Mouse (Mus musculus) adrenal gland, postnatal 10 days (tissue): ENCODE data around the gene Tmem215. TPM values are rescaled to one million over a fixed set of nuclear protein-coding genes. Genes with fewer than 3 reads are reported as not detected.
A peak's percentile ranks its signal among the peaks of the same experiment; 100 is the strongest.

ENCODE experiments used
- DNase-seq: peaks from one replicate; pipeline ENCODE4 v3.0.0; 2021; ENCODE audit warnings: mixed read lengths
- long read RNA-seq, 2 experiments: library from polyadenylated mRNA; stranded (forward); transcript quantifications; one replicate each; pipeline ENCODE4 v2.0.0; 2021
- total RNA-seq, 2 experiments: library from RNA; stranded (reverse); gene quantifications; 2 replicates each; pipeline ENCODE4 v1.2.3; 2021

Gene Tmem215
- total RNA-seq = under 1 TPM; 0.09 TPM
- long read RNA-seq, experiment 1, full-length matches to known transcripts = 1 of 1 reads
- long read RNA-seq, experiment 1, partial matches to known transcripts = 0 of 1 reads
- long read RNA-seq, experiment 1, other reads (novel, unspliced or antisense) = 0 of 1 reads
- long read RNA-seq, experiment 2, partial matches to known transcripts = 0 of 1 reads
- long read RNA-seq, experiment 2, other reads (novel, unspliced or antisense) = 1 of 1 reads

GRCm38 (mm10) chr4:40471880-40472279, at the start of gene Tmem215:
Tmem215 (plus strand) TSS chr4:40472180.
- no peak for DNase-seq

DNA sequence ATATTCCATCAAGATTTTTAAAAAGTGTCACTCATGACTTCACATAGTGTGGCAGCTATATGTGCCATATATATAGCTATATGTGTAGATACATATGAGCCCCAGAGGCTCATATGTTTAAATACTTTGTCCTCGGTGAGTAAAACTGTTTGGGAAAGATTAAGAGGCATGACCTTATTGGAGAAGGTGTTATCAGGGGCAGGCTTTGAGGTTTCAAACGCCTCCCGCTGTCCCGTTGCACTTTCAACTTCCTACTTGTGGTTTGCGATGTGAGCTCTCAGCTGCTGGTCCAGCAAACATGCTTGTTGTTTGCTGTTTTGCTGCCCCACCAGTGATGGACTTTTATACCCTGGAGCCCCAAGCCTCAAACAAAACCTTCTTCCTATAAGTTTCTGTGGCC, 40.1 kb upstream of the Tmem215 start:
- no peak for DNase-seq

DNA sequence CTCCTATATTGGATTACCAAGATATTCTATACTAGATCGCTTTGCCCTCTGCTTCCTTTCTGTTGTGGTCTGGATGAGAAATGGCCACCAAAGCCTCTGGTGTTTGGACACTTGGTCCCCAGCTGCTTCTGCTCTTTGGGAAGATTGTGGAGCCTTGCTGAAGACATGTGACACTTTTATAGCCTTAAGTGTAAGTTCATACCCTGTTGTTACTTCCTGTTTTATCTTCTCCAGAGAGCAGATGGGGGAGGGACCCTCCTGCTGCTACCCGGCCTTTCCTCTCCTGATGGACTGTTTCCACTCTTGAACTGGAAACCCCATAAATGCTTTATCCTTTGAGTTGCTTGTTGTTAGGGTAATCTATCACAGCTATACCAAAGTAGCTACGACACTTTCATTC, 38.6 kb upstream of the Tmem215 start:
- no peak for DNase-seq

GRCm38 (mm10) chr4:40434388-40434787, 37.6 kb upstream of the Tmem215 start:
- DNase-seq = no peak

DNA sequence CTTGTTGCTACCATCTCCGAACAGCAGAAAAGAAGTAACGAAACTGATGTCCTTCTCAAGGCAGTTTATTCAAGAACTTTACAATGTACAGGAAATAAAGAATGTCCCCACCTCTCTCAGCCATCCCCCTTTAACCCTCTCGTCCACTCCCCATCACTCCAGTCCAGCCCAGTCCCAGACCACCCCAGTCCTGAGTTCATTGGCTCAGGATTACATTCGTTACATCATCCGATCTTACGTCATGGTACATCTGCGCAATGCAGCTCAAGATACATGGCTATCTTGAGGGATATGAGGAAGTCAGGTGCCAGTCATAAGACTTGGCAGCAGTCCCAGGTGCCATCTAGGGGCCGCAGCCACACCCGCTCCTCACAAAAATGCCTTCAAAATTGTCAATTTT, 28.4 kb upstream of the Tmem215 start:
- DNase-seq = no peak

DNA sequence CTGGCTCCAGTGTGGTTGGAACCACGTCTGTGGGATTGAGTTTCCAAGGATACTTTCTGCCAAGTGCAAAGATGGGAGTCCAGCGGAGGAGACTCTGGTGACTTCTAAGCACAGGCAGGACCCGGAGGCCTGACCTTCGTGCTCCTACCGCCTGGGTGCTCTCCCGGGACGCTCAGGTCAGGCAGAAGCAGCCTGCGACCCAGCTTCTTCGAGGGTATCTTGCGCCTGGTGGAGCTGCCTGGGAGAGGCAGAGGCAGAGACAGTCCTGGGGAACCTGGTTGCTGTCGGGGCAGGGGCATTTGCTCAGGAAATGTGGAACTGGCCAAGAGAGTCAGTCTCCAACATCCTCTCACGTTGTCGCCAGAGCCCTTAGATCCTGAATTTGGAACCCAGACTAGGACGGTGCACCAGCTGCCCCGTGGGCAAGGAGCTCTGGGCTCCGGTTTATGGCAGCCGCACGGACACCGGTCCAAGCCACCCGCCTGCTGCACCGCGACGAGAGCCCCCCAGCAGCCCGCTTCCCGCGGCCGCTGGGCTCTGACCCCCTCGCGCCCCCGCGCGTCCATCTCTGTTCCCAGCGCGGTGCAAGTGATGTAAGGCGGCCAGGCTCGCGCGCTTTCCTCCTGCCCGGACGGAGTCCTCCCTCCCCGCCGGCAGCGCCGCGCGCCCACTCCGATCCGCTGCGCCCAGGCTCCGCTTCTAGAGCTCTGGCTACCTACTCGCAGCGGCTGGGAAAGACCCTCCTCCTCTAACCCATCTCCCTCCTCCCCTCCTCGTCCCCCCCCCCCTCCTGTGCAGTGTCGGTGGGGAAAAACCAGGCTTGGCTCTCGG, 935 bp downstream of the Tmem215 start:
- DNase-seq = peak; percentile 41

DNA sequence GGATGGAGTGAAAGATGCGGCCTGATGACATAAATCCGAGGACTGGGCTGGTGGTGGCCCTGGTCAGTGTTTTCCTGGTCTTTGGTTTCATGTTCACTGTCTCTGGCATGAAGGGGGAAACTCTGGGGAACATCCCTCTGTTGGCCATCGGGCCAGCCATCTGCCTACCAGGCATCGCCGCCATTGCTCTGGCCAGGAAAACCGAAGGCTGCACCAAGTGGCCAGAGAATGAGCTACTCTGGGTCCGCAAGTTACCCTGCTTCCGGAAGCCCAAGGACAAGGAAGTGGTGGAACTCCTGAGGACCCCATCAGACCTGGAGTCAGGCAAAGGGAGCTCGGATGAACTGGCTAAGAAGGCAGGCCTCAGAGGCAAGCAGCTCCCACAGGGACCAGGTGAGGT, 1.9 kb downstream of the Tmem215 start:
- no peak for DNase-seq

GRCm38 (mm10) chr4:40477963-40478362, 6.0 kb downstream of the Tmem215 start:
- no peak for DNase-seq

GRCm38 (mm10) chr4:40486546-40486945, 14.6 kb downstream of the Tmem215 start:
- no peak for DNase-seq

- DNase-seq = no peak
Measured at GRCm38 (mm10) chr4:40491731-40492130, 19.8 kb downstream of the Tmem215 start.

GRCm38 (mm10) chr4:40496354-40496753, 24.4 kb downstream of the Tmem215 start:
- DNase-seq = no peak

DNA sequence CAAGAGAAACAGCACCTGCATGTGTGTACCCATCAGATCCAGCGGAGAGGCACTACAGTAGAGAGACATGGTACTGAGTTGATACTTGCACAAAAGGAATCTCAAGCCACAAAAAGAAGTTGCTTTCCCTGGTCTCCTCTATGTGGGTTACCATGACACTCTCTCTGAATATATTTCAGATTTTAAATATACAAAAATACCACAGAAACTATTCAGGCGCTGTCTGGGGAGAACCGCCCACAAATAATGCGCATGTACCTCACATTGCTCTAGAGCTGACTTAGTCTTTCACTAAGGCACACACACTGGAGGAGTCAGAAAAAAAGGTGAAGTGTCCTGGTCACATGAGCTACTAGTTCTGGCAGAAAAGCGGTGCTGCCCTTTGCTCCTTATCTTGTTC, 24.8 kb downstream of the Tmem215 start:
- DNase-seq = no peak

GRCm38 (mm10) chr4:40499812-40500591, 28.0 kb downstream of the Tmem215 start:
- DNase-seq = no peak

DNA sequence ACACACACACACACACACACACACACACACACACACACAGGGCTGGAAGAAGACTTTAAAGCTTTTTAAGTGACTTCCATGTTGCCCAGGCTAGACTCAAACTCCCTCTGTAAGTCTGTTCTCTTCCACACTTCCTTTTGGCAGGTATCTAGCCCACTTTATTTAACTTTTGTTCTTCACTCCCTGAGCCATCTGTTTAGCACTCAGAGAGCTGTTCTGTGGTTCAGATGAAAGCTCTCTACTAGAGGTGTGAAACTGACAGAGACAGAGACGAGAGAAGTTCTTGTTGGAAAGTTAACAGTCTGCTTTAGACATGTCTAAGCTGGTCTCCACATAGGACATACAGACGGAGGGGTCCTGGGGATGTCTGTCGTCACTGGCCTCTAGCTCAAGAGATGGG, 30.5 kb downstream of the Tmem215 start:
- no peak for DNase-seq

- DNase-seq = no peak
Measured at GRCm38 (mm10) chr4:40509534-40509933, 37.6 kb downstream of the Tmem215 start.

GRCm38 (mm10) chr4:40513235-40513634, 41.3 kb downstream of the Tmem215 start:
- no peak for DNase-seq

- DNase-seq = no peak
Measured at GRCm38 (mm10) chr4:40518545-40519324, 46.8 kb downstream of the Tmem215 start.

Other genes with a start within 250 kb of the Tmem215 start
- 10 to 100 TPM; 17.5 to 20.9 TPM for gene Ddx58, start 232.4 kb upstream of the Tmem215 start, total RNA-seq
- 10 to 100 TPM; 34.9 to 46.5 TPM for gene Smim27, start 202.6 kb upstream of the Tmem215 start, total RNA-seq
- 10 to 100 TPM; 23.3 to 27.0 TPM for gene Topors, start 202.3 kb upstream of the Tmem215 start, total RNA-seq
- 100 to 1,000 TPM; 482 to 529 TPM for gene Ndufb6, start 192.8 kb upstream of the Tmem215 start, total RNA-seq
- gene Aptx, start 231.0 kb downstream of the Tmem215 start, total RNA-seq = 10 to 100 TPM; 15.3 to 22.1 TPM
- gene Dnaja1, start 250.0 kb downstream of the Tmem215 start, total RNA-seq = 100 to 1,000 TPM; 199 to 219 TPM